Mouse (Mus musculus): ENCODE measurements around the gene Gas2l2.

Gas2l2 gene

GRCm38 (mm10) chr11:83442596-83443267 is 13.5 kb upstream of the Gas2l2 start:
- peak; percentile 85 for DNase-seq

GRCm38 (mm10) chr11:83441235-83441634 is 12.0 kb upstream of the Gas2l2 start:
- peak; percentile 56 for DNase-seq

- peak; percentile 94 for DNase-seq
Observed at GRCm38 (mm10) chr11:83440081-83441064, 11.1 kb upstream of the Gas2l2 start.

GRCm38 (mm10) chr11:83439426-83440060 is 10.3 kb upstream of the Gas2l2 start:
- DNase-seq, result no peak

- no peak for DNase-seq
Observed at GRCm38 (mm10) chr11:83437377-83437776, 8.1 kb upstream of the Gas2l2 start, which contains the start of gene 1700020L24Rik. Gene 1700020L24Rik, plus strand, starts transcription at chr11:83437677.

GRCm38 (mm10) chr11:83432533-83432932 is 3.3 kb upstream of the Gas2l2 start:
- no peak for DNase-seq

GRCm38 (mm10) chr11:83426964-83427363 is 2.3 kb downstream of the Gas2l2 start:
- DNase-seq, result peak; percentile 34

- peak; percentile 81 for DNase-seq
Observed at GRCm38 (mm10) chr11:83424681-83425080, 4.6 kb downstream of the Gas2l2 start.

- peak; percentile 90 for DNase-seq
Observed at GRCm38 (mm10) chr11:83421305-83421704, 8.0 kb downstream of the Gas2l2 start.

- DNase-seq, result no peak
Observed at GRCm38 (mm10) chr11:83420338-83420737, 8.9 kb downstream of the Gas2l2 start.

GRCm38 (mm10) chr11:83418566-83418965 is 10.7 kb downstream of the Gas2l2 start:
- DNase-seq, result no peak

- no peak for DNase-seq
Observed at GRCm38 (mm10) chr11:83417708-83418107, 11.5 kb downstream of the Gas2l2 start.

- peak; percentile 88 for DNase-seq
Observed at GRCm38 (mm10) chr11:83417080-83417479, 12.2 kb downstream of the Gas2l2 start.

- DNase-seq, result no peak
Observed at GRCm38 (mm10) chr11:83410510-83410909, 18.7 kb downstream of the Gas2l2 start.

GRCm38 (mm10) chr11:83409792-83410291 is 19.4 kb downstream of the Gas2l2 start:
- peak; percentile 15 for DNase-seq

GRCm38 (mm10) chr11:83409087-83409754 is 20.0 kb downstream of the Gas2l2 start, which contains the start of gene Rasl10b:
Gene Rasl10b, plus strand, starts transcription at chr11:83409137.
- DNase-seq, result peak; percentile 49

GRCm38 (mm10) chr11:83408242-83408641 is 21.0 kb downstream of the Gas2l2 start:
- DNase-seq, result no peak

- no peak for DNase-seq
Observed at GRCm38 (mm10) chr11:83406391-83406790, 22.9 kb downstream of the Gas2l2 start.

- no peak for DNase-seq
Observed at GRCm38 (mm10) chr11:83403787-83404186, 25.5 kb downstream of the Gas2l2 start.

GRCm38 (mm10) chr11:83398724-83399123 is 30.5 kb downstream of the Gas2l2 start:
- no peak for DNase-seq

- DNase-seq, result no peak
Observed at GRCm38 (mm10) chr11:83397626-83398025, 31.6 kb downstream of the Gas2l2 start.

GRCm38 (mm10) chr11:83394802-83395439 is 34.3 kb downstream of the Gas2l2 start:
- DNase-seq, result no peak

All from kidney, postnatal 10 days (tissue).